ENCODE assay signal across 11 mouse cellular contexts in the genomic region with DNA sequence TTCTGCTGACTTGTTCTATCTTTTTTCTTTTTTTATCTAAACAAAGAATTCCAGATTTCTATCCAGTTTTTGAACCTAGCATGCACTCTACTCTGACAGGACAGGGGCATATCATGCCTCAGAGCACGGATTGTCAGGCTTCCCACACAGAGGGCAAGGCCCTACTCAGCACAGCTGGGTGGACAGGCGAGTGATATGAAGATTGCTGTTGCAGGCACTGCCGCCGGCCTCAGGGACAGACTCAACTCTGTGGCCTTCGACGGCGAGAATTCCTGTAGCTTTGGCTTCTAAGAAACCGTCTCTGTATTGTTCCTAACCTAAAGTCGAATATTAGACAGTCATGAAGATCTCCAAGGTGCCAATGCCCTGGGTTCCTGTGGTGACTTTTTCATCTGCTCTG. TPM values are rescaled to one million over a fixed set of nuclear protein-coding genes. Genes with fewer than 3 reads are reported as not detected.
DNase-seq lines count a peak whose midpoint lies in the region; ATAC-seq and TF ChIP-seq lines count a peak whose summit lies in the region.
"Had no signal": no experiment of that assay in that cellular context is flagged by ENCODE, and none has a peak within 500 bp of the region (broad histone marks: within the 10 kb centered on the region; RNA-seq: fewer than 3 reads in every experiment).

No protein-coding gene starts in this region.

- peak overlapping the region; percentile 67; the same call in 1 of the 2 replicates for H3K27ac ChIP-seq in kidney, postnatal 0 days
- peak overlapping the region; percentile 73 for H3K27ac ChIP-seq in embryonic facial prominence, embryonic 12.5 days
- H3K27ac ChIP-seq in limb, embryonic 10.5 days, result peak overlapping the region; percentile 67
- no peak overlapping the region for H3K27ac ChIP-seq in forebrain, embryonic 15.5 days (replicated peaks)
- H3K27ac ChIP-seq: hindbrain, embryonic 13.5 days; macrophage had no signal

- H3K27me3 ChIP-seq in kidney, postnatal 0 days (ENCODE audit: insufficient read depth, low read length), result no peaks in the 10 kb centered on the region
- no peaks in the 10 kb centered on the region for H3K27me3 ChIP-seq in embryonic facial prominence, embryonic 12.5 days
- no peaks in the 10 kb centered on the region for H3K27me3 ChIP-seq in limb, embryonic 10.5 days (ENCODE audit: low read depth, poor library complexity, severe bottlenecking)
- H3K27me3 ChIP-seq in forebrain, embryonic 15.5 days, result no peaks in the 10 kb centered on the region
- H3K27me3 ChIP-seq: hindbrain, embryonic 13.5 days had no signal

- DNase-seq in kidney, postnatal 0 days (ENCODE audit: low spot score), result no peak
- DNase-seq in kidney, adult 11 months, result no peak
- DNase-seq in adipocyte (ENCODE audit: low spot score), result peak; percentile 36
- no peak for DNase-seq in limb, embryonic 10.5 days (ENCODE audit: low spot score)
- no peak for DNase-seq in thymus, postnatal 36 days
- DNase-seq: cerebellum, adult 9-11 months; layer of hippocampus, postnatal 36 days had no signal

- no peak for ATAC-seq in kidney, postnatal 0 days (replicated peaks; ENCODE audit: low FRiP score, low read depth)
- no peak for ATAC-seq in embryonic facial prominence, embryonic 12.5 days (ENCODE audit: insufficient number of reproducible peaks, insufficient read depth, low FRiP score, low TSS enrichment)
- no peak for ATAC-seq in forebrain, embryonic 15.5 days (replicated peaks)

- TF ChIP-seq CTCF in kidney, postnatal 0 days (IDR thresholded peaks at IDR 0.05; ENCODE audit: low read depth), result no peak

- 64% methylated on average over 9 of the region's 9 CpGs for WGBS in kidney, postnatal 0 days
- WGBS in embryonic facial prominence, embryonic 12.5 days, result 72% methylated on average over 9 of the region's 9 CpGs
- 84% methylated on average over 9 of the region's 9 CpGs for WGBS in limb, embryonic 10.5 days
- 86% methylated on average over 9 of the region's 9 CpGs for WGBS in forebrain, embryonic 15.5 days

- no peak overlapping the region for H3K9ac ChIP-seq in kidney, postnatal 0 days (ENCODE audit: low read depth, low read length)
- H3K9ac ChIP-seq in embryonic facial prominence, embryonic 12.5 days, result no peak overlapping the region
- no peak overlapping the region for H3K9ac ChIP-seq in forebrain, embryonic 15.5 days (replicated peaks)
- H3K9ac ChIP-seq: hindbrain, embryonic 13.5 days had no signal

- no peak overlapping the region; the same call in 1 of the 2 replicates for H3K4me2 ChIP-seq in kidney, postnatal 0 days (ENCODE audit: low read length)
- no peak overlapping the region for H3K4me2 ChIP-seq in embryonic facial prominence, embryonic 12.5 days (replicated peaks)
- no peak overlapping the region for H3K4me2 ChIP-seq in forebrain, embryonic 15.5 days (replicated peaks)
- H3K4me2 ChIP-seq: hindbrain, embryonic 13.5 days had no signal

- no peak overlapping the region for H3K4me3 ChIP-seq in kidney, postnatal 0 days (replicated peaks; ENCODE audit: low read depth, low read length)
- no peak overlapping the region for H3K4me3 ChIP-seq in embryonic facial prominence, embryonic 12.5 days
- H3K4me3 ChIP-seq in limb, embryonic 10.5 days, result no peak overlapping the region
- H3K4me3 ChIP-seq in forebrain, embryonic 15.5 days, result no peak overlapping the region
- H3K4me3 ChIP-seq: hindbrain, embryonic 13.5 days had no signal

- H3K36me3 ChIP-seq in kidney, postnatal 0 days (ENCODE audit: insufficient read depth, low read length), result no peaks in the 10 kb centered on the region
- no peaks in the 10 kb centered on the region for H3K36me3 ChIP-seq in embryonic facial prominence, embryonic 12.5 days
- no peaks in the 10 kb centered on the region for H3K36me3 ChIP-seq in limb, embryonic 10.5 days
- no peaks in the 10 kb centered on the region for H3K36me3 ChIP-seq in forebrain, embryonic 15.5 days
- H3K36me3 ChIP-seq: hindbrain, embryonic 13.5 days had no signal

- H3K4me1 ChIP-seq in kidney, postnatal 0 days (replicated peaks; ENCODE audit: insufficient read depth, low read length), result no peaks in the 10 kb centered on the region
- H3K4me1 ChIP-seq in embryonic facial prominence, embryonic 12.5 days, result peaks cover 8% of the 10 kb centered on the region; the same call in 1 of the 2 replicates
- H3K4me1 ChIP-seq in limb, embryonic 10.5 days, result peaks cover 8% of the 10 kb centered on the region; the same call in 1 of the 2 replicates
- no peaks in the 10 kb centered on the region for H3K4me1 ChIP-seq in forebrain, embryonic 15.5 days
- H3K4me1 ChIP-seq: hindbrain, embryonic 13.5 days had no signal

- no peaks in the 10 kb centered on the region for H3K9me3 ChIP-seq in kidney, postnatal 0 days (replicated peaks; ENCODE audit: low read length)
- H3K9me3 ChIP-seq in embryonic facial prominence, embryonic 12.5 days, result no peaks in the 10 kb centered on the region
- no peaks in the 10 kb centered on the region for H3K9me3 ChIP-seq in limb, embryonic 10.5 days (replicated peaks)
- no peaks in the 10 kb centered on the region for H3K9me3 ChIP-seq in forebrain, embryonic 15.5 days
- H3K9me3 ChIP-seq: hindbrain, embryonic 13.5 days had no signal

RNA-seq across cellular contexts. Expression of a gene that starts 20.0 kb away (rescaled TPM):
- 63.9 and 64.2 TPM in 2 replicates for polyA plus RNA-seq in kidney, postnatal 0 days (2015; fragmentation: Nextera tagmentation; extraction: Ambion mirVana)
- polyA plus RNA-seq in embryonic facial prominence, embryonic 12.5 days (2016; fragmentation: Nextera tagmentation; extraction: Ambion mirVana), result 90.7 and 109 TPM in 2 replicates
- polyA plus RNA-seq in limb, embryonic 10.5 days (2016; fragmentation: Nextera tagmentation; extraction: Ambion mirVana), result 5.5 and 9.5 TPM in 2 replicates
- polyA plus RNA-seq in forebrain, embryonic 15.5 days (2015; fragmentation: Nextera tagmentation; extraction: Ambion mirVana), result 7.4 and 7.9 TPM in 2 replicates
